Mouse (Mus musculus) MN1 (cell line): Measurements from ENCODE around the gene Tmpo.
A peak's percentile ranks its signal among the peaks of the same experiment; 100 is the strongest.

Experiments used
- DNase-seq: peaks from one replicate; pipeline ENCODE4 v3.0.0-alpha.2; 2016; ENCODE audit warnings: low spot score

The Tmpo gene

DNA sequence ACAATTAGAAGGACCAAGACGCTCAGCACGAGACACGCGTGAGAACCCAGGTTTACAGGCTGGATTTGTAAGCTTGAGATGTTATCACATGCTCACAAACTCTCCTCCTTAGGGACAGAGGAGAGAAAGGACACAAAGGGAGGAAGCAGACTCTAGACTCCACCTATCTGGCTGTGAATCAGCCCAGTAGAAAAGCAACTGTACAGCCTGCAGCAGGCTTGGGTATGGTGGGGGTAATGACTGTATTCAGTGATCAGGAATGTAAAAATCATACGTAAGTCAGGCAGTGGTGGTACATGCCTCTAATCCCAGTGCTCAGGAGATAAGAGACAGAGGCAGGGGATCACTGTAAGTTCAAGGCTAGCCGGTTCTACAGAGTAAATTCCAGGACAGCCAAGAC, 24.8 kb downstream of the Tmpo start:
- DNase-seq: peak; percentile 35

DNA sequence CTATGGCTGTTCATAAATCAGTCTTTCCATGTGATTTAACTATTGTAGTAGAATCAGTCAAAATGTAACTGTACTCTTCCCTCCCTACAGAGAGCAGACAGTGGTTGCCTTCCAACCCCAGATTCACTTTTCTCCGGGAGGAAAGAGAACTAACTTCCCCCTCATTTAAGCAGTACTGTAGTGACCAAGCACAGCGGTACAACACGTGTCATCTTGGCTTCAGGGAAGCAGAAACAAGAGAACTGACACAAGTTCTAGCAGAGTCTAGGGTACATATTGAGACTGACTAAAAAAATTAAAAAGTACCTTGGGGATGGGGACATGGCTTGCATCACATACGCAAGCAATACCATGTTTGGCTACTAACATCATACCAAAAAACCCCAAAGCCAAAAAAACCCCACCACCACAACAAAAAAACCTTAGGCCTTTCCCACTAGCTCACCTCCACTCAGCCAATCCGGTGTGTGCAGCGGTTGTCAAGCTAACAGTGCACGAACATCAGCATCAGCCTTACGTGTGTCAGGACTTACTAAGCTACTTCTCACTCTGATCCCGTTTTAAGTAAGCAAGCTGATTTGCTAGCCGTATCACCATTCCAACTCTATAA, 27.1 kb downstream of the Tmpo start:
- no peak for DNase-seq

DNA sequence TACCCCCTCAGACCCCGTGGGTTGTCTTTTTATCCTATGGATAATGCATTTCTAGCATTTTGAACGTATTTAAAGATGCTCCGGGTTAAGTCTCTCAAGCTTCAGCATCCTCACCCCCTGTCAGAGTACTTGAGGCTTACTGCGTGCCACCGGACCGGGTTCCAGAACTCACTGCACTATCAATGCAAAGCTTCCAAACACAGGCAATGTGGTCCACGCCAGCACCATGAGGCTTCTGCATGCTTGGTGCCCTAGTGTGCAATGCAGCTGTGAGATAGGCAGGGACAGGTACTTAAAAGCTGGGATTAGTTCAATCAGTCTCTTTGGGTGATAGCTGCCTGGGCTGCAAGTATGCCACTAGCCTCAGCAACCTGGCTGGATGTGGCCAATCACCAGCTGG, 35.7 kb downstream of the Tmpo start:
- no peak for DNase-seq

DNA sequence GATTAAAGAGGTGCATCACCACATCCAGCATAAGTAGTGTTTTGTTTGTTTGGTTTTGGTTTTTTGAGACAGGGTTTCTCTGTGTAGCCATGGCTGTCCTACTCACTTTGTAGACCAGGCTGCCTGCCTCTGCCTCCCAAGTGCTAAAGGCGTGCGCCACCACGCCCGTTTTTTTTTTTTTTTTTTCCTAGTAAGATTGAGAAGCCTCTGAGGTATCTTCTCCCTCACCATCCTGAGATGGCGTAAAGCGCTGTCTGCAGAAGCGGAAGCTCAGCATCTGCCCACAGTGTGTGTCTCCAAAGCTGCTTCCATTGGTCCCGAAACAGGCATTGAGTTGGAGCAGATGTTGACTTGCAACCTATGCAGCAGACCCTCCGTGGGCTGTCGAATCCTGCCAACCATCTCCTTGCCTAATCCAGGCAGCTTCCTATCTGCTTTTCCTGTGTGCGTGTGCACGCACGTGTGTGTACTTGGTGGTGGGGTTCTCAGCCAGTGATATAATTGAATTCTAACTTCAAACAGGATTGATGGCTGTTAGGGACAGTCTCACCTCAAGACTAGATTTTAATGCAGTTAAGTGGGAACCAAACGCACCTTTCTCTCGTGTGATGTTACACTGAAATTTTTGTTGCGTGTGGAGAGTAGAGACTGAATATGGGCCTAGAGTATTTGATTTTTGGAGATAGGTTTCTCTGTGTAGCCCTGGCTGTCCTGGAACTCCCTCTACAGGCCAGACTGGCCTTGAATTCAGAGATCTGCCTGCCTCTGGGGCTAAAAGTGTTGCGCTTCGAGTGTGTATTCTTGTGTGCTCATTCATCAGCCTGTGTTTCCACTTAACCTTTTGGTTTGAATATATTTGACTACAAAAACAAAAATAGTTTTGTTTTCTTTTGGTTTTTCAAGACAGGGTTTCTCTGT, 37.5 kb downstream of the Tmpo start:
- no peak for DNase-seq

DNA sequence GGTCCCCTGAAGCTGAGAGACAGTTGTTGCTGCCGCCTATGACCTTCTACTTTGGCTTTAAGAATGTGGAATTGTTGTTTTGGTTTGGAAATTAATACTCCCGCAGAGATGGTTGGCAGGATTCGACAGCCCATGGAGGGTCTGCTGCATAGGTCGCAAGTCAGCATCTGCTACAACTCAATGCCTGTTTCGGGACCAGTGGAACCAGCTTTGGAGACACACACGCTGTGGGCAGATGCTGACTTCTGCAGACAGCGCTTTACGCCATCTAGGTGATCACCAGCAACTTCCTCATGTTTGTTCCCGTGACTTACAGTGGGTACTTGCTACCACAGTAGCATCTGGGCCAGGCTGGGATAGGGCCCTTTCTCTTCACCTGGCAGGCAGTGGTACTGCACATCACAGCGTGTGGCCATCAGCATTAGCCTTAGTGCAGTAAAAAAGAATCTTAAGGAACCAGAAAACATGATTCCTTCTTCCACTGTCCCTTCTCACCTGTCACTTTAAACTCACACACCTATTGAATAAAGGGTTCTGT, 38.4 kb downstream of the Tmpo start:
- no peak for DNase-seq

DNA sequence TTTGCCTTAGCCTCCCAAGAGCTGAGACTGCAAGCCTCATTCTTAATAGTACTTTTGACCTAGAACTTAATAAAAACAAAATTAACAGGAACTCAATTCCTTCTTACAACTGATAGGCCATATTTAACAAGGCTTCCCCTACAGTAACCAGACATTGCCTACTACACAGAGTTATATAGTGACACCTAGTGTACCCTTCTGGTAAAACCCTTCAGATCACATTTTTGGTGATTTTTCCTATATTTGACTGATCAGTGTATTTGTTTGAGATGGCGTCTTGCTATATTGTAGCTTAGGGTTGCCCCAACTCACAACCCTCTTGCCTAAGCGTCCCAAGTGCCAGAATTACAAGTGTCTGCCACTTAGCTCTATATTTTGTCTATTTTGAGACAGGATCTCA, 39.6 kb downstream of the Tmpo start:
- DNase-seq: peak; percentile 73

DNA sequence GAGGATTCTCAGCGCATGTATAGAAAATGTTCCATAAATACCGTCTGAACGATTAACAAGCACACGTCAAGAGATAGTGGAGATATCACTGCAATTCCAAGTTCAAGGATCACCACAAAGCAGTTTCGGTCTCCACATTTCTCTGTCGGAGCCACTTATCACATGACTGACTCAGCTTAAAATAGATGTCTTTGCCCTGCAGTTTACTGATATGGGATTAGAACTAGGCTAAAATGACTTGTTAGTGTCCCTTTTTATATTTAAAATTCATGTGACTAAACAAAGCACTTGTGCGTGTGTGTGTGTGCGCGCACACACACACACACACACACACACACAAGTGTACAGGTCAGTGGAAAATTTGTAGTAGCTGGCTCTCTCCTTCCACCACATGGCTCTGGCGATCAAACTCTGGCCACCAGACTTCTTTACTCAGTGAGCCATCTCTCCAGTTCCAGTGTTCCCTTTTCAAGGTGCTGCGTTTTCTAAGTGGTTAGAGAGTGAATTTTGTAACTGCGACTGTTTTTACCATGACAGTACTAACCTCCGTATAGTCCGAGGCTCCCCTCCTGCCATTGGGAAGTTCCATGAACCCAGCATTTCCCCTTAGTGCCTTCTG, 41.9 kb downstream of the Tmpo start:
- DNase-seq: no peak

DNA sequence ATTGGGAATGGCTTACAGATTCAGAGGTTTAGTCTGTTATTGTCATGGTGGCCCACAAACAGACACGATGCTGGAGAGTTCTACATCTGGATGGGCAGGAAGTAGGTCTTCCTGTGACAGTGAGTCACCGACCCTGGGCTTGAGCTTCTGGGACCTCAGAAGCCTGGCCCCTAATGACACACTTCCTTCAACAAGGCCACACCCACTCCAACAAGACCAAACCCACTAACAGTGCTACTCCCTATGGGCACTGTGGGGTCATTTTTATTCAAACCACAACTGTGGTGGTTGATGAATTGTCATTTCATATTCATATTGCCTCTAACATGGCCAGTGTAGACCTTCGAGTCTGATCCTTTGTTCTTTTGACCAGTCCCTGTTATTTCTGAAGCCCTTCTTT, 42.8 kb downstream of the Tmpo start:
- no peak for DNase-seq

DNA sequence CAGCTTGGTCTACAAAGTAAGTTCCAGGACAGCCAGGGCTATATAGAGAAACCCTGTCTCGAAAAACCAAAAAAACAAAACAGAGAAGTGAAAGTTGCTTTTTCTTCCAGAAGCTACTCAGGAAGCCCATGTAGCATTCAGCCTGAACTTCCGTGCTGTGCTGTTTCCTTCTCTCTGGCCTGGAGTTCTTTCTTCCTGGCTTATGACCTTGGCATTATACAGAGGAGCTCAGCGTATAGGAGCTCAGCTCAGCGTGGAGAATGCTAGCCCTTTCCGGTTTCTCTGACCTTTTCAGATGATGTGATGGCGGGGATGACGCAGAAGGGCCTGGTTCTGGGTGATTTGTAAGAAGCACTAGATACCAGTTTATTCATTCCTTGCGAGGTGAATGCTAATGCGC, 43.7 kb downstream of the Tmpo start:
- no peak for DNase-seq

DNA sequence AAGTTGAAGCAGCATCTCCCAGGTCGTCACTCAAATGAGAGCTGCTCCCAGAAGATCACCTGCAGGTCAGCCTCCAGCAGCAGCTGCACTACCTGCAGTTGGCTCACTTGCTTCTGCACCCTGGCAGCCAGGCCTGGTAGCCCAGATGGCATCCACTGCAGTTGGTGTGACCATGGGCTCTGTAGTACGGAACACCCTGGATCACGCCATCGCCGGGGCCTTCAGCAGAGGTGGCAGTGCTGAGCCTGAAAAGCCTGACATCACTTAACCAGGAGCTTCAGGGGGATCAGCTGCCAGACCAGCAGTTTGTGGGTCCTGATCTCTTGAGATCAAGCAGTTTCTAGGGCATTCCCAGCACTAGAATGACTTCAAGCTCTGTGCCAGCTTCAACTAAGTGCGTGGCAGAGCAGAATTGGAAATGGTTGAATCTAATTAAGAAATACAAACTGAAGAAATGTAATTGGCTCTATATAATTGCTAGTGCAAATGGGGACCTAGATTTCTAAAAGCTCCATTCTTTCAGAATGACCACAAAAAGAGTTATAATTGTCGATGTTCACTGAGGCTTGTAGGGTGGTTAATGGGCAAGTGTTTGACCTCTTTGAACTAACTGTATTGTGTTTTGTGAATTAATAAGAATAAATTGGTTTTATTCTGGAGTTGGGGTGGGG, 45.7 kb downstream of the Tmpo start:
- DNase-seq: no peak

DNA sequence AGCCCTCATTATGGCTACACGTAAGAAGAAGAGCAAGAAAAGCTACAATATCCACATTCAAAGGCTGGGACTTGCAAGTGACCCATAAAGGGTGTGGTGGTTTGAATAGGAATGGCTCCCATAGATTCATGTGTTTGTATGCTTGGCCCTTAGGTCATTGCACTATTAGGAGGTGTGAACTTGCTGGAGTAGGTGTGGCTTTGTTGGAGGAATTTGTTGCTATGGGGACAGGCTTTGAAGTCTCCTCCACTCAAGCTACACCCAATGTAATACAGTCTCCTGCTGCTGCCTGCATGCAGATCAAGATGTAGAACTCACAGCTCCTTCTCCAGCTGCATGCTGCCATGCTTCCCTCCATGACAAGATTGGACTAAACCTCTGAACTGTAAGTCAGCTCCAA, 49.5 kb downstream of the Tmpo start:
- DNase-seq: no peak

DNA sequence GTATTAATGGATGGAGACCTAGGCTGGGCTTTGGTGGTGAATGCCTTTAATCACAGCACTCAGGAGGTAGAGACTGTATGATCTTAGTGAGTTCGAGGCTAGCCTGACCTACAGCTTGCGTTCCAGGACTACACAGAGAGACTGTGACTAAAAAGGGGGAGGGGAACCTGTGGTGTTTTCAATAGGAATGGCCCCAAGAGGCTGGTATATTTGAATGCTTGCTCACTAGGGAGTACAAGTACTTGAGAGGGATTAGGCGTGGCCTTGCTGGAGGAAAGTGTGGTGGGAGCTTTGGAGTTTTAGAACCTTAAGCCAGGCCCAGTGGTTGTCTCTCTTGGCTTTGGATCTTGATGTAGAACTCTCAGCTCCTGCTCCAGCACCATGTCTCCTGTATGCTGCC, 50.3 kb downstream of the Tmpo start:
- no peak for DNase-seq

DNA sequence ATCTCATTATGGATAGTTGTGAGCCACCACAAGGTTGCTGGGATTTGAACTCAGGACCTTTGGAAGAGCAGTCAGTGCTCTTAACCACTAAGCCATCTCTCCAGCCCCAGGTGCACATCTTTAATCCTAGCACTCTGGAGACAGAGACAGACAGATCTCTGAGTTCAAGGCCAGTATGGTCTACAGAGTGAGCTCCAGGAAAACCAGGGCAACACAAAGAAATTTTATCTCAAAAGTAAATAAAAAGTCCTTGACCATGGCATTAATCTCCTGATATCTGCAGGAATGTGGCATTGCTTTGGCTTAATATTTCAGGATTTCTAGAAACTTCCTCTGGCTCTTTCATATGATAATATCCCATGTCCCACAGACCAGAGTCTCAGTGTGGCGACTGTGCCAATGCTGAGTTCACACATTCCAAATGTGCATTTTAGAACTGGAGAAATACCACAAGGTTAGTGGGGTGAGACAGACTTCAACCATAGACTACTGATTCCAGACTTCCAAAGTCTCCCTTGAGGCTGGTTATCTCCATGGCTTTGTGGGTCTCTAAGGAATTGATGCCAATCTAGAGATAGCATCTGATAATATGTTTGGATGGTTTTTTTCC, 52.5 kb downstream of the Tmpo start:
- DNase-seq: no peak

DNA sequence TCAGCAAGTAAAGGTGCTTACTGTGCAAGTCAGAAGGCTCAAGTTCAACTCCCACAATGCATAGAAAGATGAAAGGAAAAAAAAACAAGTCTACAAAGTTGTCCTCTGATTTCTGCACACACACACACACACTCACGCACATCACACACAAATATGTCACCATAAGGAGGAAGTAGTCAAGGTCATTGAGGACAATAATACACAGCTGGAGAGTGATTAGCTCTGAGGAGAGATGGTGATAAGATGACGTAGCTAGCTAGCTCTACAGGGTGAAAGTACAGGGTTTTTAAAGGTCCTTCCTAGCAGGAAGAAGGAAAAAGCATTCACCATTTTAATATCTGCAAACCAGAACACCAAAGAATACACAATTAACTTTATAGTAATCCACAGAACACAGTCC, 53.7 kb downstream of the Tmpo start:
- DNase-seq: no peak

DNA sequence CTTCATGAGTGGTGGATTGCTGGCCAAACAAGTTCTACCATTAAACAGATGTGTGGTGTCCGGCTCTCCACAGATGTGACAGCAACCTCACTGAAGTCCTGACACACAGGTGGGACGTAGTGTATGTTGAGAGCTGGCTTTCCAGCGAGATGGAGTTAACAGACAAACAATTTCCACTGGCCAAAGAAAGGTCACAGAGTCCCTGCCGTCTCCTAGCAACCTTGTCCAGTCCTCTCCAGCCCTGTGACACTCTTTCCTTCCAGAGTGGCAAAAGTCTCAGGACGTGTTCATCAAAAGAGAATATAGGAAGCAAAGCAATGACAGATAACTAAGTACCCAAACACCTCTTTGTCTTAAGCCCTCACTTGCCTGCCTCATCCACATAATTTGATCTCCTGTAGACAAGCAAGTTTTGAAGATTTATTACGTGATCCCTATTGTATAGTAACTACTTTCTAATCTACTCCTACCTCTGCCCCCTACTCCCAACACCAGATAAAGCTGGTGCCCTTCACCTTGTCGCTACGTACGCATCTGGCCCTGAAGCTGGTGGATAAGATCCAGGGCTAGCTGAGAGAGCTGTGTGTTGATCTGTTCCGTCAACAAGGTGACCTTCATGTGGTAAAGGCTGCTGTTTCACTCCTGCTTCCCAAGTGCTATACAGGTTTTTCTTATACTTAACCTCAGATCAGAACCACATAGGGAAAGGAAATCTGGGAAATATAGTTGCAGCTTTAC, 54.3 kb downstream of the Tmpo start:
- no peak for DNase-seq

DNA sequence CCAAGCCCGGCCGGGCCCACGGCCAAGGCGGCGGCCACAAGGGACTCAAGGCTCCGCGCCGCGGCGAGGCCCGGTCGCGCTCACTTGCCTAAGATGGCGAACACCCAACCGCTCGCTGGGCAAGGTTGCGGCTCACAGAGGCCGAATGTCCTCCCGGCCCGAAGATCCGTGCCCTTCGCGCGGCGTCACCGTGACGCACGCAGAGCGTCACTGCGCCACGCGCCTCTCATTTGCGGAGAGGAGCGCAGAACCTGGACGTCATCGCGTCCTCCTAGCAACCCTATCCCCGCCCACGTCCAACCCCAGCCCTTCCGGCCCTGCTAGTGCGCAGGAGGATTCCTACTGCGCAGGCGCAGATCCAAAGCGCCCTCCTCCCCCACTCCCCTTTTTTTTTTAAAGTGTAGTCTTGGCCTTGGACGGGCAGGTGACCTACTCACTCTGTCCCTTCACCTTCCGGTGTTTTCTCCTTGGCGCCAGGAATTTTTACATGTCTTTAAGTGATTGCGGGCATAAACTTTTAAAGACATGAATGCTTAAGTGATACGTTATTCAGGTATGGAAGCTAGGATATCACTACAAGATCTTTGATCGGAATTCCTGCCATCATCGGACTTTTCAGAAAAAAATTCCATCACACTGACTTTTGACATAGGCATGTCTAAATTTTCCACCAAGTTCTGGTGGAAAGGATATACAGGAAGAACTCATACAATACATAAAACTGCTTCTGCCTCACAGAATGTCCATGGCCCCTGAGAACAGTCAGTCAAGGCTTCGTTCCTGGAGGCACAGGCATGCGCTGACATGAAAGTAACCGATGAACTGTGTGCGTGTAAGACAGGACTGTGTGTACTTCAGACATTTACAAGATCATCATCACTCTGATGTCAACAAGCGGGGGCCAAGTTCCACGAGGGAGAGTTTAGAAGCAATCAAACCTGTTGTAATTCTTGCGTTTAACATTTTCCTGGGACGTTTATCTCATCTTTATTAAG, 57.0 kb downstream of the Tmpo start, which contains the start of gene Slc25a3:
Slc25a3 (minus strand) TSS at position 232 of the 995 bp plus-strand sequence.
- peak; percentile 99 for DNase-seq

DNA sequence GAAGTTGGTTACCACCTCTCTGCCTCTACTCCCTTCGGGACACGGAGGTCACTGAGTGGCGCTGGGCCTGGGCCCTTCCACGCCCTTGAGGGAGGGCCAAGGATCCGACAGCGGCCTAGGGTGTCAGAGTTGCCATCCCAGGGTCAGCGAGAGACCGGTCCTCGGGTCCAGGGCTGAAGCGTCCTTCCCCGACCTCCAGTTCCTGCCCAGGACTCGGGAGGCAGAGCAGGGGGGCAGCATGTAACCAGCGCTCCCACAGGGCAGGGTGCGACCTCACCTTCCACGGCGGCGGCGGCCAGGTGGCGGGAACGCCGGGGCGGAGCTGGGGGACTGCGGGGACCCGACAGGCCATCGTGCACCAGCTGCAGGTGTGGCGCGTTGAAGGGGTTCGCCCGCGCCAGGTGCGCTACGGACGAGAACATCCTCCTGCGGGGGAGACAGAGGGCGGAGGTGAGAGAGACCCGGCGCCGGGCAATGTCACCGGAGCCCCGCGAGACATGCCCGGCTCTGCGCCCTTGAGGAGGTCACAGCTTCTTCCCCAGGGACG, 57.8 kb downstream of the Tmpo start:
- DNase-seq: peak; percentile 66

DNA sequence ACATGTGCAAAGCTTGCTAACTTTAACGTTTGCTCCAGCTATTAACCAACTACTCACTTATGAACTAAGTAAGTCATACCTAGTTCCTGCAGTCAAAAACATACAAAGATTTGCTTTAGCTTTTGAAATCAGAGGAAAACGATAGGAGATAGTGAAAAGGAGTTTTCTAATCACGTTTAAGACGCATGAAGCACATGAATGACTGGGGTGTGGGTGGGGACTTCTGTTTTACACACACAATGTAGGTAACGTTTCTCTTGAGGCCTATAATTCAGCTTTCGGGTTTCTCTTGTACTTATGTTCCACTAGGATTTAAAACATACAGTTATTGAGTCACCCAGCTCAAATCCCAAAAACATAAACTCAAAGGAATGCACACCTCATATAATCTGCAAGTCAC, 58.5 kb downstream of the Tmpo start:
- DNase-seq: peak; percentile 19

DNA sequence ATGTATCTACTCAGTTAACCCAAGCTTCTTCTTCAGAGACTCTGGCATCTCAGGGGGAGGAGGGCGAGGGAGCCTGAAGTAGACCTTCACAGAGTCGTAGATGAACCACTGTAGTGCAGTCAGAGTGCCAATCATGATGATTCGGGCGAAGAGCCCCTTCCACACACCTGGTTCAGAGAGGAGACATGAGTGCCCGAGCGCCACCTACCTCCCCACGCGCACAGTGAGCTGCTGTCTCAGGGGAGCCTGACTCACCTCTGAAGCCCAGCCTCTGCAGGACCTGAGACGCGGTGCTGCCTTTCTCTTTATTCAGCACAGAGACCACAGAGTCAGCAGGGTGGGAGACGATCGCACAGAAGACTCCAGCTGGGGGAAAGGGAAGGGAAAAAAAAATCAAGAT, 64.2 kb downstream of the Tmpo start:
- DNase-seq: no peak

DNA sequence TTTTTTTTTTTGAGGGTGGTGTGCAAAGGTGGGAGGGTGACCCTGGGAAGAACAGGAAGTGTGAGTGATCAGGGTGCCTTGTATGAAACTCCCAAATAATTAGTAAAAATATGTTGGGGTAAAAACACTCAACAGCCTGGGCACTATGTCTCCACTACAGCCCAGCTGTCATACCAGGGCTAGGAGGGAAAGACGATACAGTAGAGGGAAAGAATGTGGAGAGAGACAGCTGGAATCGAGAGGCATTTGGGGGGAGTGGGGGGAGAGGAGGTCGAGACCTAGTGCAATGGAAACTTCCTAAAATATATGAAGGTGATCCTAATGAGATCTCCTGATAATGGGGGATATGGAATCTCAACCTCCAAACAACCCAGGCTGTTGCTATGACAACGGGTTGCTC, 71.3 kb downstream of the Tmpo start:
- DNase-seq: no peak
